Mouse (Mus musculus) heart, postnatal 10 days (tissue): ENCODE results near the gene Dapl1. TPM values are rescaled to one million over a fixed set of nuclear protein-coding genes. Genes with fewer than 3 reads are reported as not detected.

Experiments
- DNase-seq, 2 experiments: peaks; one replicate each; pipeline ENCODE4 v3.0.0; 2021
- intact Hi-C: fragments of 180-260 bp; cut with DNase I; formaldehyde crosslinking; loops from one replicate; pipeline ENCODE4 v1.15.1; 2025
- total RNA-seq, 2 experiments: library from RNA; stranded (reverse); gene quantifications; 2 replicates each; pipeline ENCODE4 v1.2.3; 2021

The Dapl1 gene
- total RNA-seq, 2 experiments from 2014 or later: not detected

- no peak for DNase-seq
- intact Hi-C loops: no loop called here
Measured at GRCm38 (mm10) chr2:59533504-59533903, 49.1 kb downstream of the Dapl1 start.

GRCm38 (mm10) chr2:59533971-59534748 is 49.7 kb downstream of the Dapl1 start:
- peak; percentile 36 to 41 for DNase-seq
- intact Hi-C loops: no loop called here

GRCm38 (mm10) chr2:59536958-59537357 is 52.5 kb downstream of the Dapl1 start:
- DNase-seq: no peak
- intact Hi-C loops: no loop called here

GRCm38 (mm10) chr2:59538031-59538430 is 53.6 kb downstream of the Dapl1 start:
- no peak for DNase-seq

GRCm38 (mm10) chr2:59539796-59540195 is 55.3 kb downstream of the Dapl1 start:
- DNase-seq: peak in 1 of 2 experiments; percentile 20
- intact Hi-C loops: loop anchor here (2.0 to 5.0 kb wide), 3 partner anchors 17 to 138 kb away; no protein-coding TSS in a partner anchor

More at GRCm38 (mm10) chr2:59538031-59538430, 53.6 kb downstream of the Dapl1 start:
- intact Hi-C loops: no loop called here

- DNase-seq: peak; percentile 87 to 93
- intact Hi-C loops: loop anchor here (2.0 to 5.0 kb wide), 3 partner anchors 19 to 136 kb away; no protein-coding TSS in a partner anchor
Measured at GRCm38 (mm10) chr2:59541121-59541887, 56.9 kb downstream of the Dapl1 start.

GRCm38 (mm10) chr2:59543543-59544065 is 59.2 kb downstream of the Dapl1 start:
- intact Hi-C loops: loop anchor here (5.0 kb wide), 1 partner anchor 134 kb away; no protein-coding TSS in a partner anchor

GRCm38 (mm10) chr2:59544237-59544909 is 59.9 kb downstream of the Dapl1 start:
- DNase-seq: no peak
- intact Hi-C loops: loop anchor here (5.0 kb wide), 1 partner anchor 133 kb away; no protein-coding TSS in a partner anchor

More at GRCm38 (mm10) chr2:59543543-59544065, 59.2 kb downstream of the Dapl1 start:
- no peak for DNase-seq

- DNase-seq: no peak
- intact Hi-C loops: no loop called here
Measured at GRCm38 (mm10) chr2:59545001-59545400, 60.5 kb downstream of the Dapl1 start.

- intact Hi-C loops: no loop called here
- DNase-seq: no peak
Measured at GRCm38 (mm10) chr2:59547369-59548099, 63.1 kb downstream of the Dapl1 start.

GRCm38 (mm10) chr2:59552784-59553183 is 68.3 kb downstream of the Dapl1 start:
- DNase-seq: no peak
- intact Hi-C loops: no loop called here

- no peak for DNase-seq
- intact Hi-C loops: no loop called here
Measured at GRCm38 (mm10) chr2:59554373-59554940, 70.0 kb downstream of the Dapl1 start.

Other genes with a start within 250 kb of the Dapl1 start
- gene Tanc1, start 127.4 kb downstream of the Dapl1 start, total RNA-seq: 10 to 100 TPM; 37.0 to 37.6 TPM